Mouse (Mus musculus) liver, embryonic 16.5 days (tissue): ENCODE data around the gene Gm10974. TPM values are rescaled to one million over a fixed set of nuclear protein-coding genes. Genes with fewer than 3 reads are reported as not detected.
A peak's percentile ranks its signal among the peaks of the same experiment; 100 is the strongest.

ENCODE experiments used
- ATAC-seq: fragments of 200-750 bp; cut with Nextera tagmentation; 2 replicates; pipeline ENCODE4 v1.8.0; 2017; ENCODE audit warnings: low read depth, mild to moderate bottlenecking, moderate number of reproducible peaks, moderate library complexity
- H3K27ac ChIP-seq: fragments of 300-500 bp; sonication (generic); 2 replicates; pipeline ENCODE4 v1.5.1; 2014; ENCODE audit warnings: mild to moderate bottlenecking, low read length
- H3K27me3 ChIP-seq: fragments of 300-500 bp; sonication (generic); 2 replicates; pipeline ENCODE4 v1.6.1; 2014; ENCODE audit warnings: low read depth, low read length, mixed read lengths; ENCODE audit not compliant: control insufficient read depth, insufficient read depth
- H3K36me3 ChIP-seq: fragments of 300-500 bp; sonication (generic); 2 replicates; pipeline ENCODE4 v1.6.1; 2014; ENCODE audit warnings: mild to moderate bottlenecking; ENCODE audit not compliant: control insufficient read depth, insufficient read depth
- H3K4me1 ChIP-seq: fragments of 300-500 bp; sonication (generic); 2 replicates; pipeline ENCODE4 v1.6.1; 2014; ENCODE audit warnings: low read depth, low read length, mixed read lengths; ENCODE audit not compliant: control insufficient read depth
- H3K4me2 ChIP-seq: fragments of 300-500 bp; sonication (generic); 2 replicates; pipeline ENCODE4 v1.6.1; 2014; ENCODE audit warnings: low read depth, low read length, mixed read lengths
- H3K4me3 ChIP-seq: fragments of 300-500 bp; sonication (generic); 2 replicates; pipeline ENCODE4 v1.5.1; 2014; ENCODE audit warnings: low read depth, mild to moderate bottlenecking, low read length
- H3K9ac ChIP-seq: fragments of 300-500 bp; sonication (generic); 2 replicates; pipeline ENCODE4 v1.6.1; 2014; ENCODE audit warnings: low read depth, low read length
- H3K9me3 ChIP-seq: fragments of 300-500 bp; sonication (generic); replicated peaks from 2 replicates; pipeline ENCODE4 v1.6.1; 2016; ENCODE audit warnings: low read length; ENCODE audit not compliant: control insufficient read depth
- WGBS: fragments of 180-500 bp; shearing (Covaris S2); extraction: QIAGEN DNeasy Blood & Tissue Kit; methylation state at CpG from one replicate; pipeline ENCODE4 v1.1.7; 2014; ENCODE audit not compliant: insufficient replicate concordance; 5-methylcytosine and 5-hydroxymethylcytosine counted together
- polyA plus RNA-seq: library from polyadenylated mRNA; unstranded; fragments of >200 nt; fragmentation: Nextera tagmentation; extraction: Ambion mirVana; gene quantifications from 2 replicates; pipeline ENCODE4 v1.2.1, GENCODE M21; 2015

Gene Gm10974
- polyA plus RNA-seq, 1 experiment from 2014 or later, result not detected

- Histone ChIP-seq H3K9ac (no peak overlapping the region), H3K27ac (no peak overlapping the region), H3K4me3 (no peak overlapping the region), H3K27me3 (no peaks in the 10 kb centered on the region), H3K36me3 (no peaks in the 10 kb centered on the region), H3K4me2 (no peak overlapping the region), H3K9me3 (no peaks in the 10 kb centered on the region), H3K4me1 (peaks cover 3% of the 10 kb centered on the region)
- 62% methylated on average over 4 of the region's 4 CpGs for WGBS
- no peak for ATAC-seq
Measured at GRCm38 (mm10) chr7:66351074-66351473, 14.6 kb upstream of the Gm10974 start.

DNA sequence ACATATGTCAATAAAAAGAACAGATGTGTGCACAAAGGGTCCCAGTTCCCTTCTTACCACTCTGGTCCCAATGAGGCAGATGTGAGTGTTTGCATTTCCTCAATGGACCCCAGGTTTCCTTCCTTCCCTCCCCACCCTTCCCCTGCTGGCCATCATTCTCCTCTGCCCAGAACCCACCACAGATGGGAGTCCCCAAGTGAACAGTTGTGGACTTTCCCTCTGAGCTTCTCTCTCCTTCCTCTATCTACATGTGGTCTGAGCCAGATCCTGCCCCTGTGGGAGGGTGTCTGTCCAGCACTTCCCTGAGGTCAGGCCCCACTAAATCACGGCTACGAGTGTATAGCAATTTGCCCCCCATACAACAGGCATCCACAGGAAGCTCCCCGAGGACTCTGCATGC lies 10.8 kb upstream of the Gm10974 start:
- Histone ChIP-seq H3K27ac (no peak overlapping the region), H3K9me3 (no peaks in the 10 kb centered on the region), H3K27me3 (no peaks in the 10 kb centered on the region), H3K4me1 (no peaks in the 10 kb centered on the region; the same call in 1 of the 2 replicates), H3K4me2 (no peak overlapping the region), H3K36me3 (no peaks in the 10 kb centered on the region), H3K9ac (no peak overlapping the region), H3K4me3 (no peak overlapping the region)
- WGBS, result 51% methylated on average over 3 of the region's 3 CpGs
- ATAC-seq, result no peak

DNA sequence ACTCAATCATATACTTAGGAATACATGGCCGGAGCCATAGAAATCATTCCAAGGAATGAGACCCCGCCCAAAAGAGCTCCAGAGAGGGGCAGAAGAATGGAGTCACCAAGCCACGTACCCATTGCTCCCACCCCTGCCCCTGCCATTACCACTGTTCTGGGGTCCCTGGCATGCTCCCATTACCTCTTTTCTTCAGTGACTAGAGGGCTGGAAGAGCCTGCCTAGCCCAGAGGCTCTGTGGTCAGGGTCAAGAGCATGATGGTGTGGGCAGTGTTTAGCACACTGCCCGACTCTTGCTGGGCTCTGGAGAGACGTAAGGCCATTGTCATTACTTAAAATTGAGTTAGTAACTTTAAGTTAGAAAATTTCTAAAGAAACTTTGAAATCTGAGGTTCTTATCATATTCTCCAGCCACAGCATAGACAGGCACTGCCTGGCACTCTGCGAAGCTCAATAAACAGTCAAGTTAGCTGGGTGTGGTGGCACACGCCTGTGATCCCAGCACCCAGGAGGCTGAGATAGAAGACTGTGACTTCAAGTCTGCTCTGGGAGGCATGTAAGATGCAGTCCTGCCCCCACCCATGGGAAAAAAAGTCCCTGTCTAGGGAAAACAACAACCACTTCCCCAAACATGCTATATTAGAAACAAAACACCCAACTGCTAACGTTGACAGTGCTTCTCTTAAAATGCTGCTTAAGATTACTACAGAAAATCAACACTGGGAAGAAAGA lies 9.7 kb upstream of the Gm10974 start:
- Histone ChIP-seq H3K36me3 (no peaks in the 10 kb centered on the region; the same call in 1 of the 2 replicates), H3K9me3 (no peaks in the 10 kb centered on the region), H3K27ac (no peak overlapping the region), H3K9ac (no peak overlapping the region), H3K4me1 (no peaks in the 10 kb centered on the region; the same call in 1 of the 2 replicates), H3K4me2 (no peak overlapping the region), H3K27me3 (no peaks in the 10 kb centered on the region), H3K4me3 (no peak overlapping the region)
- 52% methylated on average over 8 of the region's 8 CpGs for WGBS
- peak; percentile 76 for ATAC-seq

GRCm38 (mm10) chr7:66358461-66358860 lies 7.2 kb upstream of the Gm10974 start:
- ATAC-seq, result no peak
- Histone ChIP-seq H3K4me2 (no peak overlapping the region), H3K27ac (no peak overlapping the region), H3K9ac (no peak overlapping the region), H3K27me3 (no peaks in the 10 kb centered on the region), H3K4me3 (no peak overlapping the region), H3K9me3 (no peaks in the 10 kb centered on the region), H3K4me1 (no peaks in the 10 kb centered on the region; the same call in 1 of the 2 replicates), H3K36me3 (no peaks in the 10 kb centered on the region; the same call in 1 of the 2 replicates)
- WGBS, result 80% methylated on average over 3 of the region's 3 CpGs

- Histone ChIP-seq H3K9me3 (no peaks in the 10 kb centered on the region), H3K4me2 (no peak overlapping the region), H3K4me3 (no peak overlapping the region), H3K4me1 (no peaks in the 10 kb centered on the region; the same call in 1 of the 2 replicates), H3K36me3 (no peaks in the 10 kb centered on the region; the same call in 1 of the 2 replicates), H3K9ac (no peak overlapping the region), H3K27me3 (no peaks in the 10 kb centered on the region), H3K27ac (no peak overlapping the region)
- no peak for ATAC-seq
- 62% methylated on average over 4 of the region's 4 CpGs for WGBS
Measured at GRCm38 (mm10) chr7:66359044-66359443, 6.7 kb upstream of the Gm10974 start.

GRCm38 (mm10) chr7:66364491-66364890 lies 1.2 kb upstream of the Gm10974 start:
- WGBS, result 79% methylated on average over 11 of the region's 11 CpGs
- Histone ChIP-seq H3K4me1 (peaks cover 6% of the 10 kb centered on the region), H3K4me2 (no peak overlapping the region), H3K4me3 (no peak overlapping the region), H3K36me3 (peaks cover 3% of the 10 kb centered on the region), H3K27ac (no peak overlapping the region), H3K9me3 (no peaks in the 10 kb centered on the region), H3K9ac (no peak overlapping the region), H3K27me3 (no peaks in the 10 kb centered on the region)
- ATAC-seq, result no peak

DNA sequence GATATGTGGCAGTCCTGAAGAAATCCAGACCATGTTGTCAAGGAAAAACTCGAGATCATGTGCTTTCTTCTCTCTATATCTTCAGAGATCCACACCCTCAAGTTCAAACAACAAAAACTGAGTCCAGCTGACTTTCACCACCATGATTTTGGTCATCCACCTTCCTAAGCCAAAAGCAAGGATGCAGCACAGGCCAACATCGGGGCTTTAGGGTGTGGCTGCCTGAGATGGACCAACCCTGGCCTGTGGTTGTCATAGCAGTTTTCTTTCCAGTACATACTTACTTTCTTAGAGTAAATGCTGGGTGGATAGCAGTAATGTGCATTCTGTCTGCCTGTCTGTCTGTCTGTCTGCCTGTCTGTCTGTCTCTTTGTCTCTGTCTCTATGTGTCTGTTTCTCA lies 294 bp upstream of the Gm10974 start:
- Histone ChIP-seq H3K4me3 (no peak overlapping the region), H3K4me2 (no peak overlapping the region), H3K4me1 (peaks cover 9% of the 10 kb centered on the region), H3K27me3 (no peaks in the 10 kb centered on the region), H3K9ac (no peak overlapping the region), H3K27ac (no peak overlapping the region), H3K9me3 (no peaks in the 10 kb centered on the region), H3K36me3 (peaks cover 3% of the 10 kb centered on the region)
- ATAC-seq, result no peak
- WGBS, result 61% methylated on average over 2 of the region's 2 CpGs

GRCm38 (mm10) chr7:66369071-66369933 lies 3.6 kb downstream of the Gm10974 start:
- ATAC-seq, result no peak
- Histone ChIP-seq H3K27me3 (no peaks in the 10 kb centered on the region), H3K4me3 (no peak overlapping the region), H3K4me1 (peaks cover 9% of the 10 kb centered on the region), H3K4me2 (no peak overlapping the region), H3K36me3 (peaks cover 2% of the 10 kb centered on the region), H3K27ac (peak overlapping the region; percentile 24; the same call in 1 of the 2 replicates), H3K9me3 (no peaks in the 10 kb centered on the region), H3K9ac (no peak overlapping the region)
- WGBS, result 64% methylated on average over 5 of the region's 5 CpGs
